Mouse (Mus musculus) intestine, postnatal 0 days (tissue): Measurements from ENCODE around the gene Fam228a. TPM values are rescaled to one million over a fixed set of nuclear protein-coding genes. Genes with fewer than 3 reads are reported as not detected.

Experiments
- ATAC-seq: fragments of 200-750 bp; cut with Nextera tagmentation; 2 replicates; pipeline ENCODE4 v1.8.0; 2017; ENCODE audit warnings: mild to moderate bottlenecking, moderate TSS enrichment, moderate library complexity
- H3K27ac ChIP-seq: fragments of 300-500 bp; sonication (generic); 2 replicates; pipeline ENCODE4 v1.5.1; 2014; ENCODE audit warnings: mild to moderate bottlenecking, low read depth, low read length, moderate library complexity
- H3K27me3 ChIP-seq: fragments of 300-500 bp; sonication (generic); replicated peaks from 2 replicates; pipeline ENCODE4 v1.6.1; 2014; ENCODE audit warnings: low read length, mixed read lengths; ENCODE audit not compliant: control insufficient read depth, insufficient read depth
- H3K36me3 ChIP-seq: fragments of 300-500 bp; sonication (generic); 2 replicates; pipeline ENCODE4 v1.6.1; 2014; ENCODE audit warnings: mild to moderate bottlenecking, moderate library complexity; ENCODE audit not compliant: control insufficient read depth, insufficient read depth
- H3K4me1 ChIP-seq: fragments of 300-500 bp; sonication (generic); replicated peaks from 2 replicates; pipeline ENCODE4 v1.6.1; 2014; ENCODE audit warnings: antibody characterized with exemption, low read length, mixed read lengths; ENCODE audit not compliant: control insufficient read depth, insufficient read depth
- H3K4me2 ChIP-seq: fragments of 300-500 bp; sonication (generic); replicated peaks from 2 replicates; pipeline ENCODE4 v1.6.1; 2014; ENCODE audit warnings: low read depth, mild to moderate bottlenecking, moderate library complexity
- H3K4me3 ChIP-seq: fragments of 300-500 bp; sonication (generic); 2 replicates; pipeline ENCODE4 v1.5.1; 2014; ENCODE audit warnings: low read depth, low read length
- H3K9ac ChIP-seq: fragments of 300-500 bp; sonication (generic); 2 replicates; pipeline ENCODE4 v1.6.1; 2014; ENCODE audit warnings: mild to moderate bottlenecking, low read depth, low read length
- H3K9me3 ChIP-seq: fragments of 300-500 bp; sonication (generic); 2 replicates; pipeline ENCODE4 v1.6.1; 2016; ENCODE audit warnings: mixed run types; ENCODE audit not compliant: control insufficient read depth
- CTCF ChIP-seq: sonication (generic); IDR thresholded peaks from 2 replicates; pipeline ENCODE4 v1.5.1; 2016; ENCODE audit warnings: low read depth, mild to moderate bottlenecking, control low read depth, antibody characterized with exemption, moderate library complexity
- WGBS: fragments of 180-500 bp; shearing (Covaris S2); extraction: QIAGEN DNeasy Blood & Tissue Kit; methylation state at CpG from one replicate; pipeline ENCODE4 v1.1.7; 2014; 5-methylcytosine and 5-hydroxymethylcytosine counted together
- polyA plus RNA-seq: library from polyadenylated mRNA; unstranded; fragments of >200 nt; fragmentation: Nextera tagmentation; extraction: Ambion mirVana; gene quantifications from 2 replicates; pipeline ENCODE4 v1.2.1, GENCODE M21; 2015

Gene Fam228a
- polyA plus RNA-seq, 1 experiment from 2014 or later, result not detected

DNA sequence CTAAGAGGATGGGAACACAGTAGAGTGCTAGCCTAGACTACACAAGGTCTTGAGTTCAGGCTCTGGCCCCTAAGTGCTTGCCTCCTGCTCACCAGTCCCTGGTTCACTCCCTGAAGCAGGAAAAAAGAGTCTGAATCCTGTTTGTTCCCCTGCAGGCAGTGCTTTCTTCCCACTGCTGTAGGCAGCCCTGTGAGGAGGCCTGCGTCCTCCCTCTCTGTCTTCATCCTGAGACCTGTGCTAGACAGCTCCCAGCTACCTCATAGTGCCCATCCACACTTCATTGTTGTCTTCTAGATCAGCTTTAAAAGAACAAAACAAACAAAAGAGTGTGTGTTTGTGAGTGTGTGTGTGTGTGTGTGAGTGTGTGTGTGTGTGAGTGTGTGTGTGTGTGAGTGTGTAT is 43.7 kb downstream of the Fam228a start:
- Histone ChIP-seq H3K4me3 (no peak overlapping the region), H3K4me2 (no peak overlapping the region), H3K36me3 (peaks cover 34% of the 10 kb centered on the region), H3K4me1 (no peaks in the 10 kb centered on the region), H3K9me3 (no peaks in the 10 kb centered on the region), H3K27ac (no peak overlapping the region), H3K9ac (no peak overlapping the region), H3K27me3 (no peaks in the 10 kb centered on the region)
- ATAC-seq, result no peak
- WGBS, result 95% methylated on average over 1 of the region's 1 CpGs
- no peak for TF ChIP-seq CTCF

DNA sequence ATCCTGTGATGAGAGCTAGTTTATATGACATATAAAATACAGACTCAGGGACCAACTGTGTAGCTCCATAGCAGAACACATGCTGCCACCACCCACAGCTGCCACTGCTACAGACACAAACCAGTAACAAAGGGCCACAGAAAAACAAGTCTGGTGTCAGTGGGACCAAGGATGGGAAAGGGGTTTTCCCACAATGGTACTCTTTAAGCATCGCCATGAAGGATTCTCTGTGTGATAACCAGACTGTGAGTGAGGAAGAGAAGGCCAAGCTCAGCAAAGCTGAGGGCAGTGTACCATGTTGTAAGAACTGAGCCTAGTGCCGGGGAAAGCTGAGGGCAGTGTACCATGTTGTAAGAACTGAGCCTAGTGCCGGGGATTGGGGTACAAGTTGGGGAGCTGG is 47.0 kb downstream of the Fam228a start:
- Histone ChIP-seq H3K27me3 (no peaks in the 10 kb centered on the region), H3K9ac (no peak overlapping the region), H3K4me2 (no peak overlapping the region), H3K4me1 (no peaks in the 10 kb centered on the region), H3K9me3 (no peaks in the 10 kb centered on the region), H3K27ac (no peak overlapping the region), H3K36me3 (peaks cover 15% of the 10 kb centered on the region; the same call in 1 of the 2 replicates), H3K4me3 (no peak overlapping the region)
- WGBS, result 89% methylated on average over 3 of the region's 3 CpGs
- no peak for ATAC-seq
- no peak for TF ChIP-seq CTCF

DNA sequence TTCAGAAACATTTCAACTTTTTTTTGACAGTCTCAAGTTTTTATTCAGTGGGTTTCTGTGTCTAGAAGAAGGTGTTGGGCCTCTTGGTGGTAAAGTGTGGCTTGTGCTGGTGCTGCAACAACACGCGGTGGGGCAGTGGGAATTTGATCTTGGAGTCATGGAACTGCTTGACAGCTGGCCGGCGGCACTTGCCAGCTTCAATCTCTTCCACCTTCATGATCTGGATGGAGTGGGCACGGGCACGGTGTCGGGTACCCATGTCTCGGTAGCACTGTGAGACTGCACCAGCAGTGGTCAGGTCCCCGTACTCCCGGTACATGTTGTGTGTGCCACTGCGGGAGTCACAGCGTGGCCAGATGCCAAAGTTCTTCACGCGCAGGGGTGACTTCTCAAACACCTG is 48.9 kb downstream of the Fam228a start:
- no peak for ATAC-seq
- no peaks in the 10 kb centered on the region for H3K9me3 ChIP-seq
- no peak for TF ChIP-seq CTCF
- H3K9ac ChIP-seq, result no peak overlapping the region
- peaks cover 15% of the 10 kb centered on the region; the same call in 1 of the 2 replicates for H3K36me3 ChIP-seq
- H3K27ac ChIP-seq, result no peak overlapping the region
- H3K27me3 ChIP-seq, result no peaks in the 10 kb centered on the region
- H3K4me3 ChIP-seq, result no peak overlapping the region
- 92% methylated on average over 14 of the region's 14 CpGs for WGBS
- no peak overlapping the region for H3K4me2 ChIP-seq
- H3K4me1 ChIP-seq, result no peaks in the 10 kb centered on the region

DNA sequence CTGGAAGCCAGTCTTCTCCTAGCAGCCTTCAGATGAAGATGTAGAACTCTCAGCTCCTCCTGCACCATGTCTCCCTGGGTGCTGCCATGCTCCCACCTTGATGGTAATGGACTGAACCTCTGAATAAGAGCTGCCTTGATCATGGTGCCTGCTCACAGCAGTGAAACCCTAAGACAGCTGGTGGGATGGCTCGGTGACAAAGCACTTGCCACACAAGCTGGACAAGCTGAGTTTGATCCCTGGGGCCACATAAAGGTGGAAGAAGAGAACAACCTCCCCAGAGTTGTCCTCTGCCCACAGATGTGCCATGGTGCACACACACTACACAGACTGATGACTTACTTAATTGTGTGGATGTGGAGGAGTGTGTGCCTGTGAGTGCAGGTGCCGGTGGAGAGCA is 49.8 kb downstream of the Fam228a start:
- Histone ChIP-seq H3K4me1 (no peaks in the 10 kb centered on the region), H3K27ac (no peak overlapping the region), H3K27me3 (no peaks in the 10 kb centered on the region), H3K9ac (no peak overlapping the region), H3K4me2 (no peak overlapping the region), H3K36me3 (peaks cover 10% of the 10 kb centered on the region; the same call in 1 of the 2 replicates), H3K4me3 (no peak overlapping the region), H3K9me3 (no peaks in the 10 kb centered on the region)
- ATAC-seq, result no peak
- TF ChIP-seq CTCF, result no peak
- WGBS, result 88% methylated on average over 2 of the region's 2 CpGs

DNA sequence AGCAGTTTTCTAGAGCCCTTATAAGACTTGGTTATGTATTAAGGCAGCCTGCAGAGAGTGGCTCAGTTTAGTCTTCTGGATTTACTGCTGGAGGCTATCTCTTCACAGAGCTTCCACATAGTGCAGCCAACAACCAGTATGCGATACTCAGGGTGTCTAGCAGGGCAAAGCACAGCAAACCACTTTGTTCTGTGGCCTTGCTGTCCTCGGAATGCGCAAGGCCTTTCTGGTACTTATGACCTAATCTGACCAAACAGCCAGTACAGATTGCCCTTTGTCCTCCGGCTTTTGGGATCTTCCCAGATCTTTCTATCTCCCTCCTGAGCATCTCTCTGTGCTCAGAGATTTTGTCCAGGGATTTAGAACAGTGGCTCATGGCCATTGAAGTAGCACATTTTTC is 52.8 kb downstream of the Fam228a start:
- Histone ChIP-seq H3K4me2 (no peak overlapping the region), H3K36me3 (peaks cover 17% of the 10 kb centered on the region), H3K9me3 (no peaks in the 10 kb centered on the region), H3K27me3 (no peaks in the 10 kb centered on the region), H3K4me1 (no peaks in the 10 kb centered on the region), H3K4me3 (no peak overlapping the region), H3K27ac (no peak overlapping the region), H3K9ac (no peak overlapping the region)
- TF ChIP-seq CTCF, result no peak
- ATAC-seq, result no peak
- 90% methylated on average over 4 of the region's 4 CpGs for WGBS

DNA sequence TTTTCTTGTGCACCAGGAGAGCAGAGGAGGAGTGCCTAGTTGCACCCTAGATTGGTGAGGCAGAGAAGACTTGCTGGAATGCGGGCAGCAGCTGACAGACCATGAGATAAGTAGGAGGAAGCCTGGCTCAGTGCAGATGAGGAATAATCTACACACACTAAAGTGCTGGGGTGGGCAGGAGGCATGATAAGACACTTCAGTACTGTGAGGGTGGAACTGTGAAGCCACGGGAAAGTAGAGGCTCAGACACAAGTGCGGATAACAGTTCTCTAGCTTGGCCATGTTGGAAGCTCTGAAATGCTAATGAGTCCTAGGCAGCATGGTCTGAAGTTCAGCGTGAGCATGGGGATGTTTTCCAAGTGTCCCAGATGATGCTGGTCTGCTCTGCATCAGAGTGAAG is 58.3 kb downstream of the Fam228a start:
- TF ChIP-seq CTCF, result no peak
- Histone ChIP-seq H3K4me3 (no peak overlapping the region), H3K27ac (no peak overlapping the region), H3K27me3 (no peaks in the 10 kb centered on the region), H3K36me3 (peaks cover 42% of the 10 kb centered on the region), H3K9ac (no peak overlapping the region), H3K4me1 (no peaks in the 10 kb centered on the region), H3K4me2 (no peak overlapping the region), H3K9me3 (no peaks in the 10 kb centered on the region)
- ATAC-seq, result no peak
- whole genome bisulfite sequencing, result 73% methylated on average over 4 of the region's 4 CpGs

DNA sequence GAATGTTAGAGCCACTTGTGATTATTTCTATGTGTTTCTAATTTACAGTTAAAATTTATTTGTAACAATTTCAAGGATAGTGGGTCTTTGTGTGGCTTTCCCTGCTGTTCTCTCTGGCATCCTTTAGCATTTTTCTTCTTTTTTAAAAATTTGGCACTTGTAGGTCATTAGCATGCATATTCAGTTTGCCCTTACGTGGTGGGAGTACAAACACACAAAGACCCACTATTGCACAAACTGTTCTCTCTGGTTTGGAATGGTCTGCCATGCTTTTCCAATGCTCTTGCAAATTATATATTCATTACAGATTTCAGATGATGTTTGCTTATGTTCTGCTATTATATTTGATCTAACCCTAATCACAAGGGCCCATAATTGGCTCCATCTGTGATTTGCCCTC is 61.9 kb downstream of the Fam228a start:
- Histone ChIP-seq H3K4me1 (no peaks in the 10 kb centered on the region), H3K4me2 (no peak overlapping the region), H3K9me3 (no peaks in the 10 kb centered on the region), H3K36me3 (peaks cover 74% of the 10 kb centered on the region), H3K4me3 (no peak overlapping the region), H3K9ac (no peak overlapping the region), H3K27me3 (no peaks in the 10 kb centered on the region), H3K27ac (no peak overlapping the region)
- no peak for ATAC-seq
- 96% methylated on average over 1 of the region's 1 CpGs for WGBS
- TF ChIP-seq CTCF, result no peak
